Mouse (Mus musculus) testis, adult 2 months (tissue): ENCODE measurements around the gene Cdkn2aipnl.

ENCODE experiments used
- CTCF ChIP-seq: fragments of 200-500 bp; IDR thresholded peaks from 2 replicates; pipeline ENCODE4 v1.5.1; 2012; ENCODE audit warnings: low read depth, mild to moderate bottlenecking, inconsistent platforms, low read length, moderate library complexity; ENCODE audit not compliant: control insufficient read depth, insufficient read depth, insufficient replicate concordance
- POLR2A ChIP-seq: fragments of 200-500 bp; IDR thresholded peaks from 2 replicates; pipeline ENCODE4 v1.6.1; 2012; ENCODE audit warnings: low read depth, mild to moderate bottlenecking, inconsistent platforms, low read length, moderate library complexity; ENCODE audit not compliant: control insufficient read depth

- TF ChIP-seq CTCF (no peak), POLR2A (no peak)
Measured at GRCm38 (mm10) chr11:51931138-51931537, 36.3 kb upstream of the Cdkn2aipnl start.
